Mouse (Mus musculus): ENCODE measurements around the gene Atp5s. TPM values are rescaled to one million over a fixed set of nuclear protein-coding genes. Genes with fewer than 3 reads are reported as not detected.

The Atp5s gene
- polyA plus RNA-seq, 1 experiment: 14.8 TPM

DNA sequence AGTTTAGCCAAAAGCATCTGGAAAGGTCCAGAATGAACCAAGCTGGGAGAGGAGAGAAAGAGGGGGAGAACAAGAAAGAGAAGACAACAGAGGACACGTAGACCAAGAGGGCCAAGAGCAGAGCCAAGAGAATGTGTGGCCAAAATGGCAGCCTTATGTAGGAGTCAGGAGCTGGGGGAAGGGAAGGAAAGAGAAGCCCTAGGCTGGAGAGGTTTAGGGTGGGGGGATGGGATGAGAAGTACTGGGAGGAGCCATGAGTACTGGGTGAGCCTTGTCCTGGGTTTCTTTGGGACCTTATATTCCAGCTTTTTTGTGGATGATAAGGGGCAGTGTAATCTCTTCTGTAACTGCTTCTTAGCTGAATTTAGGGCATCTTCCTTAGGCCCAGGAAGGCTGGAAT, 4.5 kb downstream of the Atp5s start:
- TF ChIP-seq POLR2A (IDR thresholded peaks at IDR 0.05; ENCODE audit: low read depth, low read length): no peak
- TF ChIP-seq CTCF (IDR thresholded peaks at IDR 0.05; ENCODE audit: borderline replicate concordance, insufficient read depth, low read length): no peak
- H3K4me1 ChIP-seq (ENCODE audit: control insufficient read depth, insufficient read depth, low read length): no peaks in the 10 kb centered on the region
- no peak overlapping the region for H3K27ac ChIP-seq (ENCODE audit: insufficient read depth, low read length)
- no peak overlapping the region for H3K4me3 ChIP-seq (ENCODE audit: insufficient read depth, low read length)

DNA sequence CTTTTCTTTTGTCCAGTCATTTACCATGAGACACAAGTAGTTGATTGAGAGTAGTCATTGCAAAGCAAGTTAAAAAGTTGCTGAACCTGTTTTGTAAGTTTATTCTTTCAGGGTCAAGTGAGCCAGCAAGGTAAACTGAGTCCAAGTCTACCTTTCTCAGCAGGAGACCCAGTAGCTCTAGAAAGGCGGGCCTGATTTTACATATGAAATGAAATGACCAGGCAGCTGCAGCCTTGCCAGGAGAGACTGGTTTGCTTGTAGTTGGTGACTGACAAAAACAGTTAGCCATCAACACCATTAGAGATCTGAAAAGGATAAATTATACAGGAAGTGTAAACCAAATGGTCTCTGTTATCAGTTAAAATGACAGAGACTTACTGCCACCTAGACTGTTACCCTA, 5.6 kb downstream of the Atp5s start:
- no peak for TF ChIP-seq POLR2A (IDR thresholded peaks at IDR 0.05; ENCODE audit: low read depth, low read length)
- Histone ChIP-seq H3K4me1 (ENCODE audit: control insufficient read depth, insufficient read depth, low read length) (no peaks in the 10 kb centered on the region), H3K27ac (ENCODE audit: insufficient read depth, low read length) (no peak overlapping the region), H3K4me3 (ENCODE audit: insufficient read depth, low read length) (no peak overlapping the region)

DNA sequence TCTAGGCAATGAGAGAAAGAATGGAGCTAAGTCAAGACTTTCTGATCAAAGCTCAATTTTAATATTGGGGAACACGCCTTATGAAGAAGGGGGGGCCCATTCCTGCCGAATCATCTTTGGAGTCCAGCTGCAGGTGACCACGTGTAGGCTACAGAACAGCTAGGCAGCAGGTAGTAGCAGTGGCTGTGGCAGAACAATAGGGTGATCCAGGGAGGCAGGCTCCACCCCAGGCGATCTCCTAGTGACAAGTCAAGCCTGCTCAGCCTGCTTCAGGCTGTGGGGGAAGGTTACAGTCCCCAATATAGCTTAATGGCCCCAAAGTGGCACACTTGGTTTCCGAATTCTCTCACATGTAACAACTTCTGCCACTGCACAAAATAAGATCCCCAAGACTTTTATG, 7.5 kb downstream of the Atp5s start:
- Histone ChIP-seq H3K4me3 (ENCODE audit: insufficient read depth, low read length) (no peak overlapping the region), H3K27ac (ENCODE audit: insufficient read depth, low read length) (no peak overlapping the region), H3K4me1 (ENCODE audit: control insufficient read depth, insufficient read depth, low read length) (no peaks in the 10 kb centered on the region)
- no peak for TF ChIP-seq POLR2A (IDR thresholded peaks at IDR 0.05; ENCODE audit: low read depth, low read length)
- no peak for TF ChIP-seq CTCF (IDR thresholded peaks at IDR 0.05; ENCODE audit: borderline replicate concordance, insufficient read depth, low read length)

DNA sequence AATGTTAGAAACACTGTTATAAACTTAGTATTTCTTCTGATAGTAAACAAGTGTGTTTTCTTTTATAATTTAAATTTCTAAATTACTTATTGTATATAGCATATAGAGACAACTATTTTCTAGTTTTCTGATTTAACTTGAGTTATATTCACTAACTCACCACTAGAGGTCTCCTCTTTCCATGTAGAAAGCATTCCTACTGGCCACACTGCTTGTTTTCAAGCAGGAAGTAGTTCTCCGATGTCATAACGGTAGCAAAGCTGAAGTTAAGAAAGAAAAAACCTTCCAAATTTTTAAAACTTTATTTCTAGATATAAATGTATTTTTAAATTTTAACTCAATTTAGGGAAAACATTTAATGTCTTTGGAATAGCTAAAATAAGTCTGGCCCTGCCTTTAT, 8.8 kb downstream of the Atp5s start:
- Histone ChIP-seq H3K27ac (ENCODE audit: insufficient read depth, low read length) (no peak overlapping the region), H3K4me3 (ENCODE audit: insufficient read depth, low read length) (no peak overlapping the region), H3K4me1 (ENCODE audit: control insufficient read depth, insufficient read depth, low read length) (no peaks in the 10 kb centered on the region)
- TF ChIP-seq CTCF (IDR thresholded peaks at IDR 0.05; ENCODE audit: borderline replicate concordance, insufficient read depth, low read length): no peak
- TF ChIP-seq POLR2A (IDR thresholded peaks at IDR 0.05; ENCODE audit: low read depth, low read length): no peak

DNA sequence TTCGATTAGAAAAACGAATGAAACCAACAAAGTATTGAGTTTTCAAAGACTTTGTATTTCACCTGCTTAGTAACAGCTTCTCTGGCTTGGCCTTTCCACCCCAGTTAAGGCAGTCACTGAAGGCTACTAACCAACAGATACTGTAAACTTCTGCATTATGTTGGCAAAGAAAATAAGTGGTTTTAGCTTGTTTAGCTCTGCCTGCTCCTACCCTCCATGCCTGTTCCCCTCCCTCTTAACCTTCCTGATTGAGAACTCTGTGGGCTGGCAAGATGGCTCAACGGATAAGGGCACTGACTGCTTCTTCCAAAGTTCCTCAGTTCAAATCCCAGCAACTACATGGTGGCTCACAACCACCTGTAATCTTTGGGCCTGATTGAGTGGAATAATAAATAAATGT, 9.2 kb downstream of the Atp5s start:
- no peaks in the 10 kb centered on the region for H3K4me1 ChIP-seq (ENCODE audit: control insufficient read depth, insufficient read depth, low read length)
- peak overlapping the region; percentile 57; the same call in 1 of the 2 replicates for H3K27ac ChIP-seq (ENCODE audit: insufficient read depth, low read length)
- TF ChIP-seq CTCF (IDR thresholded peaks at IDR 0.05; ENCODE audit: borderline replicate concordance, insufficient read depth, low read length) (no peak), POLR2A (IDR thresholded peaks at IDR 0.05; ENCODE audit: low read depth, low read length) (no peak)
- H3K4me3 ChIP-seq (ENCODE audit: insufficient read depth, low read length): no peak overlapping the region

DNA sequence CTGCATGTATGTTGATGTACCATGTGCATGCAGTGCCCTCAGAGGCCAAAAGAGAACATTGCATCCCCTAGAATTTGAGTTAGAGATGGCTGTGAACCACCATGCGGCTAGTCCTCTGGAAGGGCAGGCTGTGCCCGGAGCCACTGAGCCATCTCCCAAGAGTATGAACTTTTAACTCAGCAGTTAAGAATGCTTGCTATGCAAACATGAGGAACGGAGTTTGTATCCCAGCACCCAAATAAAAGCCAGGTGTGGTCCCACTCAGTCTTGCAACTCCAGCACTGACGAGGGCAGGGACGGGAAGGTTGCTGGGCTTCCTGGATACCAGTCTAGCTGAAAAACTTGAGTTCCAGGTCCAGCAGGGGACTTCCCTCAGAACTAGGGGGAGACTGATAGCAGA, 17.2 kb downstream of the Atp5s start:
- TF ChIP-seq CTCF (IDR thresholded peaks at IDR 0.05; ENCODE audit: borderline replicate concordance, insufficient read depth, low read length) (no peak), POLR2A (IDR thresholded peaks at IDR 0.05; ENCODE audit: low read depth, low read length) (no peak)
- Histone ChIP-seq H3K4me3 (ENCODE audit: insufficient read depth, low read length) (no peak overlapping the region), H3K27ac (ENCODE audit: insufficient read depth, low read length) (0 out of 2 replicates have a peak overlapping the region, but pooled peaks have one; percentile 8), H3K4me1 (ENCODE audit: control insufficient read depth, insufficient read depth, low read length) (peaks cover 9% of the 10 kb centered on the region)

DNA sequence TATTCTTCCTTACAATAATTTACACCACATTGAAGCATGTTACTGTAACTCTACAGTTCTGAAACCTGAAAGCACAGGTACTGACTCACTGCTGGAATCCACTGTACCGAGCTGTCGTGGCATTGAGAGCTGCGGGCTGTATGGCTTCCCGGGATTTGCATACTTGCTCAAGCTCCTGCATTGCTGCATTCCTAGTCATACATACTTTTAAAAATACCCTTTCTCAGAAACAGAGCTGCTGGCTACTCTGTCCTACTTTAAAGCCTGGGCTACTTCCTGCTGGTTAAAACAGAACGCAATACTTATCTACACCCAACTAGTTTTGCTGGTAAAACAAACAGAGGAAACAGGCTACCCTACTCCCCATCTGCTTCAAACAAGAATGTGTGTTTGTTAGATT, 19.4 kb downstream of the Atp5s start:
- Histone ChIP-seq H3K27ac (ENCODE audit: insufficient read depth, low read length) (peak overlapping the region; percentile 98), H3K4me3 (ENCODE audit: insufficient read depth, low read length) (no peak overlapping the region), H3K4me1 (ENCODE audit: control insufficient read depth, insufficient read depth, low read length) (peaks cover 9% of the 10 kb centered on the region)
- TF ChIP-seq POLR2A (IDR thresholded peaks at IDR 0.05; ENCODE audit: low read depth, low read length) (no peak), CTCF (IDR thresholded peaks at IDR 0.05; ENCODE audit: borderline replicate concordance, insufficient read depth, low read length) (no peak)

DNA sequence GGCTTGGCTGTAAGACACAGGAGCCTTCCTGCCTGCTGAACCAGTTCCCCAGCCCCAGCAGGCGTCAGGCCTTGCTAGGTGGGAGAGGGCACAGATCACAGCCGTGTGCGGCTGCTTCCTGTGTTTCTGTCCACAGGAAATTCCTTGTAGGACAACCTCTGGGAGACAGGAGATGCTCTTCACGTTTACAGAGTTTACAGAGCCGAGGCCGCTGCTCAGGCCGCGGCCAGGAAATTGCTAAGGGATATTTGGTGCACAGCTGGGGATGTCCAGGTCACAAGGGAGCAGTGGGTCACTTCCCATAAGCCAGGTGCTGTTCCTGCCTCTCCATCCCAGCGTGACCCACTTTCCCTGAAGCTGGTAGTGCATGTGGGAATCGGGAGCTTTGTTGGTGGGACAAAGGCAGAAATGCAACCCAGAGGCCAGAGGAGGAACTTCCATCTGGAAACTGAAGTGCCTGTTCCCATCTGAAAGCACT, 27.2 kb downstream of the Atp5s start:
- peaks cover 13% of the 10 kb centered on the region for H3K4me1 ChIP-seq (ENCODE audit: control insufficient read depth, insufficient read depth, low read length)
- no peak for TF ChIP-seq CTCF (IDR thresholded peaks at IDR 0.05; ENCODE audit: borderline replicate concordance, insufficient read depth, low read length)
- no peak for TF ChIP-seq POLR2A (IDR thresholded peaks at IDR 0.05; ENCODE audit: low read depth, low read length)
- no peak overlapping the region for H3K4me3 ChIP-seq (ENCODE audit: insufficient read depth, low read length)
- no peak overlapping the region for H3K27ac ChIP-seq (ENCODE audit: insufficient read depth, low read length)

DNA sequence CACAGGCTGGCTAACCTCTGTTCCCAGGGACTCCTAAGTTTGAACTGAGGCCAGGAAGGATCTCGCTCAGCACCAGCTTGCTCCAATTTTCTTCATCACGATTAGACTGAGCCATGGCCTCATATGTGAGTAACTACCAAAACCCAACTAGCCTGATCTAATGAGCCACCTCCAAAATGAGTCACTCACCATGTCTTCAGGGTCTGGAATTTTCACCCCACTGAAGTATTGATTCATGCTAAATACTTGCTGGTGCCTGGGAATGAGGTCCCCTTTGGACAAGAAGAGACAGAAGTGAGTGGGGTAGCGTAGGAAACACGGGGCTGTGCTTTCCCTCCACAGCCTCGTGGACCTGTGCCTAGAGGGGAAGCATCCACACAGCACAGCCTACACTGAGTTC, 29.2 kb downstream of the Atp5s start:
- H3K4me1 ChIP-seq (ENCODE audit: control insufficient read depth, insufficient read depth, low read length): peaks cover 16% of the 10 kb centered on the region
- no peak overlapping the region for H3K4me3 ChIP-seq (ENCODE audit: insufficient read depth, low read length)
- TF ChIP-seq CTCF (IDR thresholded peaks at IDR 0.05; ENCODE audit: borderline replicate concordance, insufficient read depth, low read length) (no peak), POLR2A (IDR thresholded peaks at IDR 0.05; ENCODE audit: low read depth, low read length) (peak; percentile 24; the same call in 1 of the 2 replicates)
- H3K27ac ChIP-seq (ENCODE audit: insufficient read depth, low read length): peak overlapping the region; percentile 84

DNA sequence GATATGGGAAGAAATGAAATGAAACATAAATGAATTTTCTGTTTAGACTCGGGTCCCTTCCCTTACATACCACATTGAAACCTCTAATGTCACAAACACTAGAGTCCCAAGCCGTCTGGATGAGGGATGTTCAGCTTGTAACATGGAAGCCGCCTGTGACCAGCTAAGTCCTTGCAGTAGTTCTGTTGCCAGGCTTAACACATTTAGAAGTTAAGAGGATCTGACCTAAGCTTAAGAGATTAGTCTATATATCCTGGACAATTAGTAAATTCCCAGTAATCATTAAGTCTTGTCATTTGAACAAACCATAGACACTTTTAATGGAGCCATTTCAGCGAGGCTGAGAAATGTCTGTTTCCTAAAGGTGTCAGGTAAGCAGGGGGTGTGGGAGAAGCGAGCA, 31.3 kb downstream of the Atp5s start:
- Histone ChIP-seq H3K27ac (ENCODE audit: insufficient read depth, low read length) (peak overlapping the region; percentile 56), H3K4me1 (ENCODE audit: control insufficient read depth, insufficient read depth, low read length) (peaks cover 20% of the 10 kb centered on the region), H3K4me3 (ENCODE audit: insufficient read depth, low read length) (no peak overlapping the region)
- TF ChIP-seq CTCF (IDR thresholded peaks at IDR 0.05; ENCODE audit: borderline replicate concordance, insufficient read depth, low read length): no peak
- no peak for TF ChIP-seq POLR2A (IDR thresholded peaks at IDR 0.05; ENCODE audit: low read depth, low read length)

Data from embryonic fibroblast, embryonic 13.5 days (primary cell).